Mouse (Mus musculus) stomach, postnatal 0 days (tissue): ENCODE data around the gene Wfdc15b.

Source experiments
- CTCF ChIP-seq: IDR thresholded peaks from 2 replicates; pipeline ENCODE4 v1.5.1; 2016; ENCODE audit warnings: antibody characterized with exemption, low read depth, mild to moderate bottlenecking, moderate library complexity
- EP300 ChIP-seq: optimal IDR thresholded peaks from 2 replicates; pipeline ENCODE3; 2016; ENCODE audit warnings: antibody characterized with exemption

DNA sequence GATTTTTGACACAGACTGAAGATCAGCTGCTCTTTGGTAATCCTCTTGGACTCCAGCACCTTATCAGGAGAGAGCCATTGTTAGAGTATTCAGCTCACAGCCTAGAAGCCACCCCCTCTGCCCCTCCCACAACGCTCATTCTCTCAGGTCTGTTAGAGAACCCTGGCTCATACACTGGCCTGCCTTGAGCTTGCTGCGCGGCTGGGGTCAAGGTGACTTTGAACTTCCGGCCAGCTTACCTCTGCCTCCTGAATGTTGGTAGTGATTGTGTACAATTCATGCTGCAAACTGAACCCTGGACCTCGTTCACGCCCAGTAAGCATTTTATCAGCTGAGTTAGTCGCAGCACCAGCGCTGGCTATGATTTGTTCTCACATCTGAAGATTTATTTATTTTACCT lies 11.2 kb upstream of the Wfdc15b start:
- TF ChIP-seq CTCF: no peak
- no peak for TF ChIP-seq EP300
